Mouse (Mus musculus) liver, postnatal 0 days (tissue): ENCODE data around the gene Guk1. TPM values are rescaled to one million over a fixed set of nuclear protein-coding genes. Genes with fewer than 3 reads are reported as not detected.
A peak's percentile ranks its signal among the peaks of the same experiment; 100 is the strongest.

Source experiments
- ATAC-seq: fragments of 200-750 bp; cut with Nextera tagmentation; 2 replicates; pipeline ENCODE4 v1.8.0; 2017; ENCODE audit warnings: mild to moderate bottlenecking, moderate library complexity
- DNase-seq: peaks from one replicate; pipeline ENCODE4 v3.0.0-alpha.2; 2016
- H3K27ac ChIP-seq: fragments of 300-500 bp; sonication (generic); 2 replicates; pipeline ENCODE4 v1.5.1; 2014; ENCODE audit warnings: antibody characterized with exemption, moderate library complexity, mild to moderate bottlenecking, low read depth
- H3K27me3 ChIP-seq: fragments of 300-500 bp; sonication (generic); 2 replicates; pipeline ENCODE4 v1.6.1; 2014; ENCODE audit warnings: low read length, control low read depth, mixed read lengths; ENCODE audit not compliant: insufficient read depth
- H3K36me3 ChIP-seq: fragments of 300-500 bp; sonication (generic); replicated peaks from 2 replicates; pipeline ENCODE4 v1.6.1; 2014; ENCODE audit warnings: mild to moderate bottlenecking, control low read depth, low read length, moderate library complexity, mixed read lengths; ENCODE audit not compliant: insufficient read depth
- H3K4me1 ChIP-seq: fragments of 300-500 bp; sonication (generic); 2 replicates; pipeline ENCODE4 v1.6.1; 2014; ENCODE audit warnings: antibody characterized with exemption, mild to moderate bottlenecking, control low read depth; ENCODE audit not compliant: insufficient read depth
- H3K4me2 ChIP-seq: fragments of 300-500 bp; sonication (generic); 2 replicates; pipeline ENCODE4 v1.6.1; 2014; ENCODE audit warnings: low read depth, mild to moderate bottlenecking, low read length, moderate library complexity, mixed read lengths
- H3K4me3 ChIP-seq: fragments of 300-500 bp; sonication (generic); 2 replicates; pipeline ENCODE4 v1.5.1; 2014; ENCODE audit warnings: low read depth, low read length
- H3K9ac ChIP-seq: fragments of 300-500 bp; sonication (generic); replicated peaks from 2 replicates; pipeline ENCODE4 v1.6.1; 2014; ENCODE audit warnings: mild to moderate bottlenecking, moderate library complexity
- H3K9me3 ChIP-seq: fragments of 300-500 bp; sonication (generic); 2 replicates; pipeline ENCODE4 v1.6.1; 2016; ENCODE audit warnings: mild to moderate bottlenecking, control low read depth, low read length, mixed read lengths
- CTCF ChIP-seq: sonication (generic); IDR thresholded peaks from 2 replicates; pipeline ENCODE4 v1.5.1; 2016; ENCODE audit warnings: antibody characterized with exemption, low read depth
- EP300 ChIP-seq: IDR thresholded peaks from 2 replicates; pipeline ENCODE4 v1.6.1; 2016; ENCODE audit warnings: antibody characterized with exemption, low read depth, mild to moderate bottlenecking
- WGBS: fragments of 180-500 bp; shearing (Covaris S2); extraction: QIAGEN DNeasy Blood & Tissue Kit; methylation state at CpG from one replicate; pipeline ENCODE4 v1.1.7; 2014; ENCODE audit not compliant: insufficient replicate concordance; 5-methylcytosine and 5-hydroxymethylcytosine counted together
- polyA plus RNA-seq: library from polyadenylated mRNA; unstranded; fragments of >200 nt; fragmentation: Nextera tagmentation; extraction: Ambion mirVana; gene quantifications from 2 replicates; pipeline ENCODE4 v1.2.1, GENCODE M21; 2015

Guk1 gene
- polyA plus RNA-seq, 1 experiment from 2014 or later = 59.5 TPM

DNA sequence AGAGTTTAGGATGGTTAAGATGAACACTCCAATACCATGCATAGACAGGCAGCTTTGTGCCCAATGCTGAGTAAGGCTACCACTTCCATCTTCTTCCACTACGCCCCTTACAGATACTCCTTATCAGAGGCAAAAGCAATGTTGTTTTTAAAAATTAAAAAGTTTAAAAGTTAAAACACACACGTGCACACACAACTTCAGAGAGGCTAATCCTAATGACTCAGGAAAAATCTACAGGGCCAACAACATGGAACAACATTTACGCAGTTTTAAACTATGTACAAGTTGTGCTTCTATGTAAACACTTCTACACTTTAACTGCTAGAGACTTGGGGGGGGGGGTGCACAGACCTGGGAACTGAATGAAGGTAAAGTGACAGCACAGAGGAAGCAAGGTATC lies 32.0 kb upstream of the Guk1 start:
- TF ChIP-seq CTCF (no peak), EP300 (no peak)
- peaks cover 77% of the 10 kb centered on the region for H3K4me1 ChIP-seq
- H3K4me3 ChIP-seq = no peak overlapping the region
- no peak for DNase-seq
- no peak overlapping the region for H3K4me2 ChIP-seq
- H3K9ac ChIP-seq = no peak overlapping the region
- no peak for ATAC-seq
- H3K36me3 ChIP-seq = peaks cover 3% of the 10 kb centered on the region; the same call in 1 of the 2 replicates
- H3K27me3 ChIP-seq = no peaks in the 10 kb centered on the region
- H3K27ac ChIP-seq = 0 out of 2 replicates have a peak overlapping the region, but pooled peaks have one; percentile 46
- no peaks in the 10 kb centered on the region for H3K9me3 ChIP-seq
- WGBS = 63% methylated on average over 3 of the region's 3 CpGs

- no peak overlapping the region for H3K4me3 ChIP-seq
- ATAC-seq (peak; percentile 37; the same call in 1 of the 2 replicates), DNase-seq (no peak)
- WGBS = 71% methylated on average over 4 of the region's 4 CpGs
- no peak overlapping the region for H3K9ac ChIP-seq
- no peak overlapping the region; the same call in 1 of the 2 replicates for H3K27ac ChIP-seq
- TF ChIP-seq CTCF (no peak), EP300 (no peak)
- no peaks in the 10 kb centered on the region for H3K9me3 ChIP-seq
- peaks cover 13% of the 10 kb centered on the region for H3K36me3 ChIP-seq
- H3K4me2 ChIP-seq = peak overlapping the region; percentile 36
- no peaks in the 10 kb centered on the region for H3K27me3 ChIP-seq
- peaks cover 79% of the 10 kb centered on the region for H3K4me1 ChIP-seq
Measured at GRCm38 (mm10) chr11:59222306-59222705, 30.3 kb upstream of the Guk1 start.

DNA sequence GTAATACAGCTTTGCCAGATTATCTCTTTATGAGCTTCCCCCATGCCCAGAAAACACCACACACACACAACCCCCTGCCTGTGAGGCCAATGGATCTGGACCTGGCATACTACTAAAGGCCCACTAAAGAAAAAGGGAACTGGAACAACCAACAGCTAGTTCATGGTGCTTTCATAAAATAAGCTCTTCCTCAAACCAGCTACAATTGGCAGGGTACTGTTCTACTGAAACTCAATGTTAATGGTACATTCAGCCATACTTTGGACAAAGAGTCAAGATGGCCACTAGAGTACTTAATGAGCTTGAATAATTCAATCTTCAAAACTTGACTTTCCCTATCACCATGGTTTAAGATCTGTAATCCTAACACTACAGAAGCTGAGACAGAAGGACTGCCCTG lies 29.6 kb upstream of the Guk1 start:
- H3K9ac ChIP-seq = no peak overlapping the region
- peaks cover 77% of the 10 kb centered on the region for H3K4me1 ChIP-seq
- peaks cover 13% of the 10 kb centered on the region for H3K36me3 ChIP-seq
- no peak overlapping the region for H3K4me2 ChIP-seq
- H3K27me3 ChIP-seq = no peaks in the 10 kb centered on the region
- peak overlapping the region; percentile 42; the same call in 1 of the 2 replicates for H3K27ac ChIP-seq
- DNase-seq (no peak), ATAC-seq (no peak)
- no peak overlapping the region for H3K4me3 ChIP-seq
- TF ChIP-seq EP300 = no peak
- no peak for TF ChIP-seq CTCF
- no peaks in the 10 kb centered on the region for H3K9me3 ChIP-seq

DNA sequence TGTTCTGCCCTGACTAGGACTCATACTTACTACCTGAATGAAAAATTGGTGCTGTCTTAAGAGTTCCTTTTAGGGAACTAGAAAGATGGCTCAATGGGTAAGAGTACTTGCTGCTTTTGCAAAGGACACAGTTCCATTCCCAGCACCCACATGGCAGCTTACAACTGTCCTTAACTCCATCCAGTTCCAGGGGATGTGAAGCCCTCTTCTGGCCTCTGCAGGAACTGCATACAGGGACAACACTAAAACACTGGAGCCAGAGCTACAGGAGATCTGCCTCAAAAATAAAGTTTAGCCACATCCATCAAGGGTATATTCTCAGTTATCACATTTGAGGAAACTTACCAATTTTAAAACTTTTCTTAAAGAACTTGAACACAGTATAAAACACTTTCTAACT lies 27.1 kb upstream of the Guk1 start:
- H3K4me2 ChIP-seq = no peak overlapping the region
- TF ChIP-seq EP300 = no peak
- TF ChIP-seq CTCF = peak; percentile 78
- H3K27ac ChIP-seq = no peak overlapping the region
- H3K9me3 ChIP-seq = no peaks in the 10 kb centered on the region
- no peak overlapping the region for H3K9ac ChIP-seq
- DNase-seq (peak; percentile 61), ATAC-seq (peak; percentile 56; the same call in 1 of the 2 replicates)
- H3K36me3 ChIP-seq = peaks cover 27% of the 10 kb centered on the region
- no peak overlapping the region for H3K4me3 ChIP-seq
- no peaks in the 10 kb centered on the region for H3K27me3 ChIP-seq
- H3K4me1 ChIP-seq = peaks cover 60% of the 10 kb centered on the region

- ATAC-seq (no peak), DNase-seq (no peak)
- Histone ChIP-seq H3K4me1 (peaks cover 56% of the 10 kb centered on the region), H3K27ac (no peak overlapping the region), H3K4me2 (no peak overlapping the region), H3K9ac (no peak overlapping the region), H3K9me3 (no peaks in the 10 kb centered on the region), H3K27me3 (no peaks in the 10 kb centered on the region), H3K36me3 (peaks cover 29% of the 10 kb centered on the region), H3K4me3 (no peak overlapping the region)
- TF ChIP-seq EP300 (no peak), CTCF (no peak)
- 82% methylated on average over 4 of the region's 4 CpGs for WGBS
Measured at GRCm38 (mm10) chr11:59218389-59218998, 26.5 kb upstream of the Guk1 start.

DNA sequence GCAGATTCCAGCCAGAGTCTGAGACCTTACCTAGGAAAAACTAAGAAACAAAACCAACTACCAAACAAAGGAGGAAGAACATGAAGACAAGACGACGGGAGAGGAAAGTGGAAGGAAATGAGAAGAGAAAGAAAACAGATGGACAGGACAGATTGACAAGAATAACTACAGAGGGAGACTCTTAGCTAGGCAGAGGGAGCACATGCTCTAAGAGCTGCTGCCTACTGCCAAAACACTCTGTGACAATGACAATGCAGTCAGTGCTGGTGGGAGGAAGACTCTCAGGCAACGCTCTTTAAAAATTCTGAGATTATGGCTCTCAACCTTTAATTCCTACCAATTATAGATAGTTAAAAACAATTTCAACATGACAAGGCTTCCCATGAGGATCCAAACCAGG lies 24.9 kb upstream of the Guk1 start:
- H3K4me1 ChIP-seq = peaks cover 48% of the 10 kb centered on the region
- peaks cover 36% of the 10 kb centered on the region for H3K36me3 ChIP-seq
- ATAC-seq (no peak), DNase-seq (no peak)
- H3K9me3 ChIP-seq = no peaks in the 10 kb centered on the region
- peak overlapping the region; percentile 7; the same call in 1 of the 2 replicates for H3K27ac ChIP-seq
- WGBS = 57% methylated on average over 3 of the region's 3 CpGs
- no peak overlapping the region for H3K9ac ChIP-seq
- H3K27me3 ChIP-seq = no peaks in the 10 kb centered on the region
- TF ChIP-seq CTCF = no peak
- TF ChIP-seq EP300 = no peak
- no peak overlapping the region for H3K4me2 ChIP-seq
- no peak overlapping the region for H3K4me3 ChIP-seq
